Mouse (Mus musculus): ENCODE measurements around the gene Neurl1b. TPM values are rescaled to one million over a fixed set of nuclear protein-coding genes. Genes with fewer than 3 reads are reported as not detected.
A peak's percentile ranks its signal among the peaks of the same experiment; 100 is the strongest.

The Neurl1b gene
- polyA plus RNA-seq, 1 experiment from 2014 or later, result 2.5 TPM

DNA sequence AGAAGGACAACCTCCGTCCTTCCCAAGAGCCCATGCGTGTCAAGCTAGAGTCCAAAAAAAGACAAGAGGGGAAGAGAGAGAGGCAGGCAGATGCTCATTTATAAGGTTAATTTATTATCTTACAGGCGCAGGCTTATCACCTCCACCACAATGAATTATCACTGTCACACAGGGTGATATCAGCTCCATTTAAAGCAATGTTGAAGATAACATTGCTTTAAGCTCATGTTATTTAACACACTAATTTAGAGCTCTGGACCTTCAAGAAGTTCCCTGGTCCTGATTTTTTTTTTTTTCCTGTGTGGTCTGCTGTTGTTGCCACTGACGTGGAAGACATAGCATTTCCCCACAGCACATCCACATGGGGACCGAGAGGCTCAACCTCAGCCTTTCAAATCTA lies 1.7 kb upstream of the Neurl1b start:
- H3K27ac ChIP-seq, result no peak overlapping the region
- 0 out of 2 replicates have a peak, but pooled peaks cover 4% of the 10 kb centered on the region for H3K27me3 ChIP-seq (replicated peaks)
- peaks cover 8% of the 10 kb centered on the region; the same call in 1 of the 2 replicates for H3K4me1 ChIP-seq
- no peak overlapping the region for H3K9ac ChIP-seq
- 71% methylated on average over 5 of the region's 5 CpGs for WGBS
- no peaks in the 10 kb centered on the region for H3K36me3 ChIP-seq
- no peak overlapping the region for H3K4me2 ChIP-seq
- no peak for ATAC-seq (ENCODE audit: insufficient read depth, low FRiP score, low read depth)
- no peak overlapping the region for H3K4me3 ChIP-seq (replicated peaks)
- H3K9me3 ChIP-seq, result no peaks in the 10 kb centered on the region

DNA sequence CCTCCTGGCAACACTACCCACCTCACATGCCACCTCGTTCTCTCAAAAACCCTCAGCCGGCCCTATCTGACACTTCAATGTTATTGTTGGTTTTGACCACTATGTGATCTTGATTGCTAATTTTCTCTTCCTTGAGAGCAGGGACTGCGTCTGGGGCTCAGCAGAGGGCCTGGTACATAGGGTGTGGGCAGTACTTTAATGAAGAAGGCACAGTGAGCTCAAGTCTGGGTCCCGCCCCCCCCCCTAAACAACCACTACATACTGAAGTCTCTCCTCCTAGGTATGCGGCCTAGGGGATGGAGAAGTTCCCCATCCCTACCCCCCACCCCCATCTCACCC lies 476 bp upstream of the Neurl1b start:
- Histone ChIP-seq H3K36me3 (no peaks in the 10 kb centered on the region), H3K9me3 (no peaks in the 10 kb centered on the region), H3K27me3 (replicated peaks) (0 out of 2 replicates have a peak, but pooled peaks cover 4% of the 10 kb centered on the region), H3K4me1 (peaks cover 8% of the 10 kb centered on the region; the same call in 1 of the 2 replicates), H3K4me3 (replicated peaks) (peak overlapping the region; percentile 79), H3K9ac (0 out of 2 replicates have a peak overlapping the region, but pooled peaks have one; percentile 87), H3K4me2 (peak overlapping the region; percentile 97), H3K27ac (no peak overlapping the region)
- whole genome bisulfite sequencing, result 2% methylated on average over 5 of the region's 5 CpGs
- ATAC-seq (ENCODE audit: insufficient read depth, low FRiP score, low read depth), result peak; percentile 10; the same call in 1 of the 2 replicates

DNA sequence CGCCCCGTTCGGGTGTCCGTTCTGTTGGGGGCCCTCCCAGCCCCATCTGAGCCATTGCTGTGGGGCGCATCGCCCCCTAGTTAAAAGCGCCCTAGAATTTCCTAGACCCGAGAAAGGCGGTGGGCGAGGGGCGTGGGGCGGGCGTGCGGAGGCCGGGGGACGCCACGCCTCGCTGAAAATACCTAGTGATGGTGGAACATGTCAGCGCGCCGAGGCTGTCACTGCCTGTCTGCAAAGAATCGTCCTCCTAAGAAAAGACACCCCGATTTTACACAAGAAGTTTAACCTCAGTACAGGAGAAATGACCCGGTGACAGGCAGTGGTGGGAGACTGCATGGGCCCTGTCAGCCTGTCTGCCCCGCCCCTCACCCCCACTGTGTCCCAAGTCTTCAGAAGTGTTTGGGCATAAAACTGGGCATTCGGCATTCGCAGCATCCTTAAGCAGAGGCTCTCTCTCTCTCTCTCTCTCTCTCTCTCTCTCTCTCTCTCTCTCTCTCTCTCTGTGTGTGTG lies 781 bp downstream of the Neurl1b start:
- no peaks in the 10 kb centered on the region for H3K9me3 ChIP-seq
- ATAC-seq (ENCODE audit: insufficient read depth, low FRiP score, low read depth), result no peak
- peak overlapping the region; percentile 74 for H3K27ac ChIP-seq
- peaks cover 8% of the 10 kb centered on the region; the same call in 1 of the 2 replicates for H3K4me1 ChIP-seq
- peak overlapping the region; percentile 79 for H3K4me3 ChIP-seq (replicated peaks)
- peak overlapping the region; percentile 97 for H3K4me2 ChIP-seq
- H3K27me3 ChIP-seq (replicated peaks), result 0 out of 2 replicates have a peak, but pooled peaks cover 4% of the 10 kb centered on the region
- peak overlapping the region; percentile 87 for H3K9ac ChIP-seq
- WGBS, result 2% methylated on average over 27 of the region's 27 CpGs
- no peaks in the 10 kb centered on the region for H3K36me3 ChIP-seq

DNA sequence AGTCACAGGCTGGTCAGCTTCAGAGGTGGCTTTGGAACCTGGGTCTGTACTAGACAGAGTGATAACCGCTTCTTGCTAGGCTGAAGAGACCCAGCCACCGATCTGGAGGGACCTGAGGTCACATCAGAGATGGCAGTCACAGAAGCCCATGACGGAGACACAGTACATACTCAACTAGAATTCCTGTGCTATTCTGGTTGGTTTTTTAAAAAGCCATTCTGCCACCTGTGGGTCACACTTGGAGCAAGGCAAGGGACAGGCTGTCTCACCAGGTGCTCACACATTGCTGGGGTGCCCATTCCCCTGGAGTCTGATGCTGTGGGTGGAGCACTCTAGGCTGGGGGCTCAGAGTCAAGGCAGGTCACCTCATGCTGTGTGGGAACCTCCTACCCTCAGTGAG lies 1.5 kb downstream of the Neurl1b start:
- Histone ChIP-seq H3K4me1 (peaks cover 12% of the 10 kb centered on the region; the same call in 1 of the 2 replicates), H3K9ac (no peak overlapping the region), H3K27ac (no peak overlapping the region), H3K36me3 (no peaks in the 10 kb centered on the region), H3K9me3 (no peaks in the 10 kb centered on the region), H3K4me2 (peak overlapping the region; percentile 97), H3K27me3 (replicated peaks) (0 out of 2 replicates have a peak, but pooled peaks cover 4% of the 10 kb centered on the region), H3K4me3 (replicated peaks) (peak overlapping the region; percentile 79)
- WGBS, result 67% methylated on average over 3 of the region's 3 CpGs
- ATAC-seq (ENCODE audit: insufficient read depth, low FRiP score, low read depth), result no peak

DNA sequence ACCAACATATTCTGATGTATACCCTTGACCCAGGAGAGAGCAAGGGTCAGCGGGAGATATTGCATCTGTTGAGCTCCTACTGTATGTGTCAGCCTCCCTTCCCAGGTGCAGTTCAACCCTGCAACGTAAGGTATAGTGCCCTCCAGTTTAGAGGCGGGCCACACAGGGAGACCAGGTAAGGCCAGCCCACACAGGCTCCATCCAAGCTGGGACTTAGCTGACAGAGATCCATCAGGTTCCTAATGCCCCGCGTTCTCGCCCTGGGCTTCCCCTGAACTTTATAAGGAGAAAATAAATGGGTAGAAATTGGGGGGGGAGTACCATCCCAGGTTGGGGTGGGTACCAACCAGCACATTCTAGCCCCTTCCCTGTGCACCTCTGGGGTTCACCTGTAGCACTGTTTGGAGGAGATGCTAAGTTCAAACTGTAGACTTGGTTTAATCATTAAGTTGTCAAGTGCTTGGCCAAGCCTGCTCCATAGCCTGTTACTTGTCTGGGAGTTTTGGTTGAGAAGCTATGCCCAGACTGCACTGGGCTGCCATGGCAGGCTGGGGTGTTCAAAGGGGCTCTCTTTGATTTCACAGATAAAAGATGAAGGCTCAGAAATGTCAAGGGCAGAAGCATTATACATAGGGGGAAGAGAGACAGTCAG lies 3.3 kb downstream of the Neurl1b start:
- no peak overlapping the region for H3K27ac ChIP-seq

DNA sequence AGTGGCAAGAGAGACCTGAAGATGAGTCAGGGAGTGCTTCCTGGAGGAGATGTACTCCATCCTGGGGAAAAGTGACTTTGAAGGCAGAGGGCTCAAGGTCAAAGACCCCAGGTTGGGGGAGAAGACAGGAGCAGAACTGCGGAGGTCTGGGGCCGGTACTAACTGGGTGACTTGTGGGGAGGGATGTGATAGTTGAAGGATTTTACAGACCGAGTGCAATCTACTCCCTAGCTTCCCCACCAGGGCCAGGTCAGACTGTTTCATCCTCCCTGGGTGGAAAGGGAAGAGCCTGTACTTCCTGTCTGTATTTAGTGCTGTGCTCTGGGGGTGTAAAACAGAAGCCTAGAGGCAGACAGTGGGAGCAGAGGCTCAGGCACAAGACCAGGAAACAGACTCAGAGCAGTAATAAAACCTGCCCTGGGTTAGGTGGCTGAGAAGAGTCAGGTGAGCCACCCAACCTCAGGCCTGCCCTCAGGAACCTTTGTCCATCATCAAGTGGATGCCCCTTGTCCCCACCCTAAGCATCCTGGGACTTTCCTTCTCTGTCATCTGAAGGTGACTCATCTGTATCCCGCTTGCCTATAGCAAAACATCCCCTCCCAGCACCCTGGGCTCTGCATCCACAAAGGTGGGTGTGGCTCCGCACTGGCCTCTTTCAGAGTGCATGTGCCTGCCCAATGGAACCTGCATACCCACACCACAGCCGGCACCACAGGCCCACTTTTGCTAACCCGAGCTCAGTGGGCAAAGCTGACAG lies 6.0 kb downstream of the Neurl1b start:
- no peak for ATAC-seq (ENCODE audit: insufficient read depth, low FRiP score, low read depth)
- H3K9me3 ChIP-seq, result no peaks in the 10 kb centered on the region
- H3K4me2 ChIP-seq, result no peak overlapping the region
- no peak overlapping the region for H3K27ac ChIP-seq
- H3K9ac ChIP-seq, result no peak overlapping the region
- no peak overlapping the region for H3K4me3 ChIP-seq (replicated peaks)
- no peaks in the 10 kb centered on the region for H3K36me3 ChIP-seq
- H3K4me1 ChIP-seq, result peaks cover 38% of the 10 kb centered on the region
- WGBS, result 73% methylated on average over 7 of the region's 7 CpGs
- no peaks in the 10 kb centered on the region for H3K27me3 ChIP-seq (replicated peaks)

More for the DNA sequence above, 3.3 kb downstream of the Neurl1b start:
- 79% methylated on average over 6 of the region's 6 CpGs for WGBS
- Histone ChIP-seq H3K9me3 (no peaks in the 10 kb centered on the region), H3K4me1 (peaks cover 22% of the 10 kb centered on the region), H3K4me3 (replicated peaks) (no peak overlapping the region), H3K27me3 (replicated peaks) (0 out of 2 replicates have a peak, but pooled peaks cover 4% of the 10 kb centered on the region), H3K4me2 (no peak overlapping the region), H3K36me3 (no peaks in the 10 kb centered on the region), H3K9ac (no peak overlapping the region)
- no peak for ATAC-seq (ENCODE audit: insufficient read depth, low FRiP score, low read depth)

GRCm38 (mm10) chr17:26421561-26421960 lies 6.9 kb downstream of the Neurl1b start:
- WGBS, result 53% methylated on average over 3 of the region's 3 CpGs

GRCm38 (mm10) chr17:26422390-26422789 lies 7.8 kb downstream of the Neurl1b start:
- ATAC-seq (ENCODE audit: insufficient read depth, low FRiP score, low read depth), result no peak; the same call in 1 of the 2 replicates
- Histone ChIP-seq H3K4me3 (replicated peaks) (no peak overlapping the region), H3K36me3 (no peaks in the 10 kb centered on the region), H3K9ac (no peak overlapping the region), H3K4me1 (peaks cover 38% of the 10 kb centered on the region), H3K27me3 (replicated peaks) (no peaks in the 10 kb centered on the region), H3K27ac (peak overlapping the region; percentile 18; the same call in 1 of the 2 replicates), H3K4me2 (no peak overlapping the region), H3K9me3 (no peaks in the 10 kb centered on the region)
- WGBS, result 65% methylated on average over 6 of the region's 6 CpGs

More at GRCm38 (mm10) chr17:26421561-26421960, 6.9 kb downstream of the Neurl1b start:
- Histone ChIP-seq H3K27ac (no peak overlapping the region), H3K9ac (no peak overlapping the region), H3K4me3 (replicated peaks) (no peak overlapping the region), H3K4me2 (no peak overlapping the region), H3K4me1 (peaks cover 38% of the 10 kb centered on the region), H3K36me3 (no peaks in the 10 kb centered on the region), H3K27me3 (replicated peaks) (no peaks in the 10 kb centered on the region), H3K9me3 (no peaks in the 10 kb centered on the region)
- no peak for ATAC-seq (ENCODE audit: insufficient read depth, low FRiP score, low read depth)

- peak; percentile 75 for ATAC-seq (ENCODE audit: insufficient read depth, low FRiP score, low read depth)
- no peaks in the 10 kb centered on the region for H3K9me3 ChIP-seq
- H3K4me1 ChIP-seq, result peaks cover 39% of the 10 kb centered on the region
- H3K4me2 ChIP-seq, result peak overlapping the region; percentile 27
- no peaks in the 10 kb centered on the region for H3K36me3 ChIP-seq
- H3K27me3 ChIP-seq (replicated peaks), result no peaks in the 10 kb centered on the region
- WGBS, result 26% methylated on average over 11 of the region's 11 CpGs
- peak overlapping the region; percentile 82 for H3K27ac ChIP-seq
- no peak overlapping the region for H3K9ac ChIP-seq
- H3K4me3 ChIP-seq (replicated peaks), result no peak overlapping the region
Measured at GRCm38 (mm10) chr17:26423967-26424641, 9.5 kb downstream of the Neurl1b start.

GRCm38 (mm10) chr17:26424973-26425735 lies 10.5 kb downstream of the Neurl1b start:
- Histone ChIP-seq H3K27me3 (replicated peaks) (no peaks in the 10 kb centered on the region), H3K36me3 (no peaks in the 10 kb centered on the region), H3K9me3 (no peaks in the 10 kb centered on the region), H3K27ac (peak overlapping the region; percentile 82), H3K4me3 (replicated peaks) (no peak overlapping the region), H3K9ac (no peak overlapping the region), H3K4me2 (no peak overlapping the region), H3K4me1 (peaks cover 44% of the 10 kb centered on the region)
- no peak for ATAC-seq (ENCODE audit: insufficient read depth, low FRiP score, low read depth)
- 67% methylated on average over 13 of the region's 13 CpGs for WGBS

GRCm38 (mm10) chr17:26433295-26433694 lies 18.7 kb downstream of the Neurl1b start:
- ATAC-seq (ENCODE audit: insufficient read depth, low FRiP score, low read depth), result peak; percentile 51; the same call in 1 of the 2 replicates
- H3K4me2 ChIP-seq, result no peak overlapping the region
- H3K4me1 ChIP-seq, result peaks cover 6% of the 10 kb centered on the region
- 44% methylated on average over 11 of the region's 11 CpGs for WGBS
- no peaks in the 10 kb centered on the region for H3K9me3 ChIP-seq
- no peak overlapping the region for H3K9ac ChIP-seq
- no peak overlapping the region for H3K27ac ChIP-seq
- peaks cover 8% of the 10 kb centered on the region; the same call in 1 of the 2 replicates for H3K27me3 ChIP-seq (replicated peaks)
- no peak overlapping the region for H3K4me3 ChIP-seq (replicated peaks)
- 0 out of 2 replicates have a peak, but pooled peaks cover 7% of the 10 kb centered on the region for H3K36me3 ChIP-seq

Data from stomach, embryonic 15.5 days (tissue).